Mouse (Mus musculus) heart, postnatal 14 days (tissue): ENCODE data around the gene Arhgap23. TPM values are rescaled to one million over a fixed set of nuclear protein-coding genes. Genes with fewer than 3 reads are reported as not detected.

Experiments used
- DNase-seq, 2 experiments: peaks; one replicate each; pipeline ENCODE4 v3.0.0; 2021 to 2022
- intact Hi-C: fragments of 180-260 bp; cut with DNase I; formaldehyde crosslinking; loops from one replicate; pipeline ENCODE4 v1.15.1; 2025
- total RNA-seq, 2 experiments: library from RNA; stranded (reverse); gene quantifications; 2 replicates each; pipeline ENCODE4 v1.2.3; 2021

Gene Arhgap23
- total RNA-seq, 2 experiments from 2014 or later: 24.8 to 25.1 TPM

DNA sequence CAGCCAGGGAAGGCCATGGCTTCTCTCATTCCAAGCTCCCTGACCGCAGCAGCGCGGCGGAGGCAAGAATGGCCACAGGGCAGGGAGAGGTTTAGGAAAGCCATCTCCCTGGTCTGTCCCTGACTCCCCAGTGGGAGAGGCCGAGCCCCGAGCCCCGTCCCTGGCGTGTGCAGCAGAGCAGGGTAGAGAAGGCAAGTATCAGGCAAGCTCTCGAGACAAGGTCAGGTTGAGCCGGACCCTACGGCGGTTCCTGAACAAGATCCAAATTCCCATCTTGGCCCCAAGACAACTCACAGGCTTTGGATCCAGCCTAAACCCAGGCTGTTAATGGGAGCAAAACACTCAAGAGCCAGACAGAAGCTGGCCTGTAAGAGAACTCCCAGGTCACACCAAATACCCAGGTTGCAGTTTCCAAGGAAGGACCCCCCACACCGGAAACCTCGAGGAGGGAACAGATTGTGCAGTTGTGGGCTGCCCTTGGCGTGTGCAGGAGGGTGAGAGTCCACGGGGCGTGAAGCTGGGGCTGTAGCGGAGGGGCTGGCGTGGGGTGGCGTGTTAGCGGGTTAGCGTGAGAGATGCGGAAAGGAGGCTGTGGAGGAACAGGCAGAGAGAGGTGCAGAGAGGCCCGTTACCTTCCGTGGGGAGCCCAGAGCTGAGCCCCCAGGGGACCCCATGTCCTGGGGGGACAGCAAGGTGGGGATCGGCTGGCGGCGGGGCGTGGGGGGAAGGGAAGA is 106.6 kb downstream of the Arhgap23 start:
- no peak for DNase-seq
- intact Hi-C loops: no loop called here

DNA sequence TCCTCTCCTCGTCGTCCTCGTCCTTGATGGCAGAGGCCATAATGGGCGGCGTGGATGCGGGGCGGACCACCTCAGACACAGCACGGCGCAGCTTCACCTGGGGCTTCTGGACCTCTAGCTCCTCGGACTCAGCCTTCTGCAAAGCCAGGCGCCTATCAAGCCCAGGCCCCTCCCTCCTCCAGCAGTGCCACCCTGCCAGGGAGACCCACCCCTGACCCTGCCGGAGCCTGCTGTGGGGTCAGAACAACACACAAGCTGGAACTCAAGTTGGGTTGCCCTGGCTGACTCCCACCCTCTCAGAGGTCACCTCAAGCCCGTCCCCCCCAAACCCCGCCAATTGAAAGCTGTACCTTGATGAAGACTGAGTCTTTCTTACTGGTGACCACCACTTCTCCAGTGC is 107.8 kb downstream of the Arhgap23 start:
- DNase-seq: no peak
- intact Hi-C loops: no loop called here

DNA sequence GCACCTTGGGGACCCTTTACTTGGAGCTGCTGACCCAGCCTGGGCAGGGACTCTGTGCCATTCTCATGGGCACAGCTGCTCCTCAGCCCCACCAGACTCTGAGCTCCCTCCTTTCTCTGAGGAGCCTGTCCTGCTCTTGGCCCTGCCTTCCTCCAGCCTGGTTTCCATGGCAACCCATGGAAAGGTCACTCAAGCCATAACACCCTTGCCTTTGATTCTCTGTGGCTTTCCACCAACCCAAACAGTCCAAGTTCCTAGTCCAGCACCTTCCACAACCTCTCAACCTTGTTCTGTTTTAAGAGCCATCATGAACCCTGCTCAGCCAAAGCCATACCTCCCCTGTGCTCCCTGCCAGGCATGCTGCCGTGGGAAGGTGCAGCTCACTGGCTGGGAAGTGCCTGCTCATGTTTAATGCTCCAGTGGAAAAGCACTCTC is 108.5 kb downstream of the Arhgap23 start:
- intact Hi-C loops: no loop called here
- no peak for DNase-seq

DNA sequence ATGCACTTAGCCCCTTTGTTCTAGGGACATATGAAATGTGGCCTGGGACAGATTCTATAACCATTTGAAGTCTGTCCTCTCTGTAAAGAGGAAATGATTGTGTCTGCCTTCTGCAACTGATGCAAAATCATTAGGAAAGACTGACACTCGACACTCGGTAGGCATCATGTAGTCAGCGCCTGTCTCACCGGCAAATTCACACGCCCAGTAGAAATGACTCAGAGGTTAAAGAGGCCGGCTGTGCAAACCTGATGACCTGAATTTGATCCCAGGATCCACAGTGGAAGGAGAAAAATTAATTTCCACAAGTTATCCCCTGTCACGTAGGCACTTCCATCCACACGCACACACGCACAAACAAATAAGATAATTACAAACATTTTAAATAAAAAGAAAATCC is 109.0 kb downstream of the Arhgap23 start:
- intact Hi-C loops: no loop called here
- DNase-seq: no peak

DNA sequence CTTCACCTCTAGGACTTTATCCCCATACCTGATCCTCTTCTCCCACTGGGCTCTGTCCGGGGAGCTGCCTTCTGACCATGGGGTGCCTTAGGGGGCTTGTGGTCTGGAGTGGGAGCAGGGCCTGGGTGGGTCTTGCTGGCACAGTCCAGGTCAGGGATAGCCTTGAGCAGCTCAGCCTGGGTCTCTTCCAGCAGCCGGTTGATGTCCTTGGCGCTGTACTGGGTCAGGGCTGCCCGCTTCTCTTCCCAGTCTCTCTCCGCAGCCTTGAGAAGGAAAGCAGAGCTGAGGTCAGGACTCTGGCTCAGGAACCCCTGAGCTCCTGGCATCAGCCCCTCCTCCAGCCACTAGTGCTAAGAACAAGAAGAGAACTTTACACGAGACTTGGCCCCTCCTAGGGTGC is 110.0 kb downstream of the Arhgap23 start:
- intact Hi-C loops: no loop called here
- DNase-seq: no peak

DNA sequence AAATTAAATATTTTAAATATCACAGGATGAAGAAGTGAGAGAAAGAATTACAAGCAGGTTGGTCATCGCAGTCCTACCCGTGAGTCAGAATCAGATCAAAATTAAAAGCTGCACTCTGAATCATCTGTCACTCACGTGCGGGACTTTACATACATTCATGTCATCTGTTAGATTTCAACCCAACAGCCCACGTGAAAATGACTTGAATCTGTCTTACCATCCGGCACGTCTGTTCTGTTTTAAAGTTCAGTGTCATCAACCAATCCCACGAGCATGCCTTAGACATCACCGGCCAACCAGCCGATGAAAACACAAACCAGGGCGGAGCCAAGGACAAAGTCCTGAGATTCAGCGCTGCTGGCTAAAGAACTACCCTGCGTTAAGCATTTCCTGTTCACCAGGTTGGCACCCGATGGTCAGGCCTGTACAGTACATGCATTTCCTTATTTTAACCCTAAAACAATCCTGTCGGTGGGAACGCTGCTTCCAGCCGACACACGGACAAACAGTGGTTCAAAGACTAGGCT is 113.0 kb downstream of the Arhgap23 start:
- intact Hi-C loops: no loop called here
- no peak for DNase-seq

DNA sequence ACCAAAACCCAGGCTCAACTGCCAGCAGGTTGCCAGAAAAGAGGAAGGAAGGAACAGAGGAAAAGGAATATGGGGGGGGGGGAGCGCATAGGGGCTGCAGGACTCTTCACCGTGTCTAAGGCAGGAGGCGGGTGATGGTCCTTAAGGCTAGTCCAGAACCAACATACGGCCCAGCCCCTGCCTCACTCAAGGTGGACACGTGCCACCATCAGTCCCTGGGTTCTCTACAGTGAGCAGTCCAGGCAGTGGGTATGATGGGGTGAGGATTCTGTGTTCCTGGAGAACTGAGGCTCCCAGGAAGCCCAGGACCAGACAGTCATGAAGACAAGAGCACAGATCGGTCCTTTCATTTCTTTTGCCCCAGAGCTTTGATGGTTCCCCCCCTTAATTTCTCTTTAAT is 114.7 kb downstream of the Arhgap23 start:
- no peak for DNase-seq
- intact Hi-C loops: loop anchor here (5.0 kb wide), 1 partner anchor 47 kb away; the partner anchor contains the start of gene Srcin1

DNA sequence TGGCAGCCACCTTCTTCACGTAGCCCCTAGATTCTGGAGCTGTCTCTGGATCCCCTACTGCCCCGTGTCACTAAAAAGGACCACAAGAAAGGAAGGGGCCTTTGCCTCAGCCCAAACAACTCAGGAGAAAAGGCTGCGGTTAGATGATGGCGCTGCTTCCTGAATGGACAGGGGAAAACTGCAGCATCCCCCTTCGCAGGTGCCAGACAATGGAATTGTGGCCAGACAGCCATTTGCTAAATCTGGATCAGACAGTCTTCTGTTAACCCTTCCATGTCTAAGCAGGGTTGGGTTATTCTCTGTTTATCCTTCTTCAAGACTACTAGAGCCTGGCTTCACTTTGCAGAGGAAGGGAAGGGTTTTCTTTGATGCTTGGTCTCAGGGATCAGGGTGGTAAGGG is 115.6 kb downstream of the Arhgap23 start:
- intact Hi-C loops: loop anchor here (5.0 kb wide), 1 partner anchor 46 kb away; the partner anchor contains the start of gene Srcin1

DNA sequence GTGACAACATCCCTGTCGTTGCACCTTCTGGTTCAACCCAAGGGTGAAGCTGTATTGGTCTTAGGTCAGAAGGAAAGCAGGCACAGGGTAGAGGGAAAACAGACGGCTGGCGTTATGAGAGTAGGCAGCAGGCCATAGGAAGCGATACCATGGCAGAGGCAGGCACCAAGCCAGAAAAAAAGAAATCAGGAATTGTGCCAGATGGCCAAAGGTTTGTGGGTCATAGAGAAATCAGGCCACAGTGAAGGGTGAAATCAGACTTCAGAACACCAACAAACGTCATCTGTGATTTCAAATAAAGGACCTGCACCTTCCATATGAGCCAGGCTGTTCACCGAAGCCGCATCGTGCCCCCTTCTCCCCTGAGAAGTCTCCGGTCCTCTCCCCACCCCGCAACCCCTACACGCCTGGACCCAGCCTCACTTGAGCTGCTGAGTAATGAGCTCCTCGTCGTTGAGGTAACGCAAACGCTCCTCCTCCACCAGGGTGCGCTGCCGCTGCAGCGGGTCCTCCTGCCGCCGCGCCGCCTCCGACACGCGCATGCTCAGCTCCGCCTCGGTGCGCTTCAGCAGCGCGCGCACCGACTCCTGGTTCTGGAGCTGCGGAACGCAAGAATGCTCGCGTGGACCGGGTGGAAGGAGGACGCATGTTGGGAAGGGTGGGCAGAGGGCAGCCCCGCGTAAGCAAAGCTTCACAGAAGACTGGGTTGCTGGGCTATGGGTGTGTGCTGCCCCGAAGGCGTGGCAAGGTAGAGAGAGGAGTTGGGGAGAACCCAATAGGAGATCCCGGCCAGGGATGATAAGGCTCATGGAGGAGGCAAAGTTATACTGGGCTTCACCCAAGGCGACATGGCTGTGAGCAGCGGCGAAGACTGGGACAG is 116.3 kb downstream of the Arhgap23 start:
- peak; percentile 96 for DNase-seq

More for the DNA sequence above, 115.6 kb downstream of the Arhgap23 start:
- DNase-seq: no peak

DNA sequence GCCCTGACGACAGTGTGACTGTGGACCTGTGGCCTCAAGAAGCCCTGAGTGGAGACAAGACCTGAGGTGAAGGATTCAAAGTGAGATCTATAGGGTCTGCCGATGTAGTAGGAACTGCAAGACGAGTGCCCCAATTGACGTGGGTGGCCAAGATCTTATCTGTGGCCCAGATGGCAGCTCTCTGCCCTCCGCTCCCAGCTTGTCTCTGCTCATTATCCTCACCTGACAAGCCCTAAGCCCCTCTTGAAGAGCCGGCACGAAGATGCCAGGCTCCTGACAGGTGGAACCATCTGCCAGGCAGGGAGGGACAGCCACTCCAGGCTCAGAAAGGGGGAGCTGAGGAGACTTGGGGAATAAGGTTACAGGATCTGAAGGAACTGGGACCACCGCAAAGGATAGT is 117.0 kb downstream of the Arhgap23 start:
- intact Hi-C loops: loop anchor here (1.0 to 5.0 kb wide), 2 partner anchors 45 to 90 kb away; partner anchors contain the start of gene Srcin1
- DNase-seq: no peak

More for the DNA sequence above, 116.3 kb downstream of the Arhgap23 start:
- intact Hi-C loops: loop anchor here (1.0 to 5.0 kb wide), 2 partner anchors 46 to 91 kb away; partner anchors contain the start of gene Srcin1

DNA sequence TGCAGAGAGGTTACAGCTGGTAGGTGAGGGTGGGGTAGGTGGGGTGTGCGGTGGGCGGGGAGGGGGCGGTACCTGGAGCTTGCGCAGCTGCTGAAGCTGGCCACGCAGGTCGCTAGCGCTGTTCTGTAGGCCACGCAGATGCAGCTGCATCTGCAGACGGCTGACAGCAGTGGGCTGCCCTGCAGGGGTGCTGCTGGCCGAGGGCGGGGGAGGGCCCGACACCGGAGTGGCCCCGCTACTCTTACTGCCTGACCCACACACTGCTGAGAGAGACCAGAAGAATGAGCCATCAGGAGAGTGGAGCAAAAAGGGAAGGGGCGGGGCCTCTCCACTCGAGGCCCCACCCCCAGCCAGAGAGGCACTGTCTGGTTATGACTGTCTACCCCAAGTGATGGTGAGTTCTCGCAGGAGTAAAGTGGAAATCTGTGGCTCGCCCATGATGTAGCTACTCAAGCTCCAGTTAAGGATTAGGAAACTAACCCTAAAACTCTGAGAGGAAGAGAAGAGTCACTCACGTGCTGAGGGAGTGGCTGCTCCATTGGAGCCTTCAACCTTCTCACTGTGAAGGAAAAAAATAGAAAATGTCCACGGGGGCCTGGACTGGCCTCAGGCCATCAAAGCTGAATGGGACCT is 117.7 kb downstream of the Arhgap23 start:
- intact Hi-C loops: loop anchor here (1.0 to 5.0 kb wide), 2 partner anchors 44 to 89 kb away; partner anchors contain the start of gene Srcin1
- no peak for DNase-seq

DNA sequence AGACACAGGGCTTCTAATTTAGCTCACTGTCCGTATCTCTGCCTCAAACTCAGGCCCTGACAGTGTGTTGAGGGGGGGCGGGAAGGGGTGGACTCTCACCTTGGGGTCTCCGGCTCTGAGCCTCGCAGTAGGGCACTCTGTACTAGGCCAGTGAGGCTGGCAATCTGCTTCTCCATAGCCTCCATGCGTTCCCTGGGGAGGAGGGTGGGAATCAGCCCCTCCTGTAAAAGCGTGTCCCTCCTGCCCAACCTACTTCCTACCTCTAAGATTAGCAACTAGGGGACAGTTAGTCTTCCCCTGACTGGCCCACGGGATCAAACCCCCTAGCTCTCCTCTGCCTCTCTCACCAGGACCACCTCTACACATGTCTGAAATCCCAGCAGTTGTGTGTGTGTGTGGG is 118.3 kb downstream of the Arhgap23 start:
- intact Hi-C loops: loop anchor here (5.0 kb wide), 1 partner anchor 44 kb away; the partner anchor contains the start of gene Srcin1
- no peak for DNase-seq

DNA sequence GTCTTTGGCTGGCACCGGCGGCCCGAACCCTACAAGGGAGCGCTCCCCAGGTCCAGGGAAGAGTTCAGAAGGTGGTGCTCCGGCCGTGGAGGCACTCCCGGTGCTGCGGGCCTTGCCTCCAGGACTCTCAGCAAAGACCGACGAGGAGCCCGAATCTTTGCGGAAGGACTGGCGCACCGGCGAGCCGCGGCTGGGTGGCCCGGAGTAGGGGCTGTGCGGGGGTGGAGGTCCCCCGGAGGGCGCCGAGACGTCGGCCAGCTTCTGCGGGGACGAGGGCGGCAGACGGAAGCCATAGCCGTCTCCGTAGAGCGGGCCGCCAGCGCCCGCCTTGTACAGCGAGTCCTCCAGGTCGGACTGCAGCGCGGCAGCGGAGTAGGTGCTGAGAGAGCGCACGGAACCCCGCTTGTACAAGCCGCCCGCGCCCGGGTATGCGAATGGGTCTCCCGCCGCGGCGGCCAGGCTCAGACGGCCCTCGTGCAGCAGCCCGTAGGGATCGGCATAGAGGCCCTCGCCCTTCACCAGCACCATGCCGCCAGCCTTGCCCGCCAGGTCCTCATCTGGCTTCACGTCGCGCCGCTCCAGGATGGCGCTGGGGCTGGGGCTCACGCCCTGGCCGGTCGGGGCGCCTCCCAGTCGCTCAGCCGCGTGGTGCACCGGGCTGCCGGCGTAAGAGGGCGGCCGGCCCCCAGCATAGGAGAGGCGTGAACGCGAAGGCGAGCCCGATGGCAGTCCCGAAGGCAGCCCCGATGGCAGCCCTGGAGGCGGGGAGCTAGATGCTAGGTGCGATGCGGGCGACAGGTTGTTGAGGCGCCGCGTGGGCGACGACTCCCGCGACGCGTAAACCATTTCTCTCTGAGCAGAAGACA is 119.3 kb downstream of the Arhgap23 start:
- DNase-seq: no peak
- intact Hi-C loops: loop anchor here (5.0 kb wide), 1 partner anchor 43 kb away; the partner anchor contains the start of gene Srcin1

DNA sequence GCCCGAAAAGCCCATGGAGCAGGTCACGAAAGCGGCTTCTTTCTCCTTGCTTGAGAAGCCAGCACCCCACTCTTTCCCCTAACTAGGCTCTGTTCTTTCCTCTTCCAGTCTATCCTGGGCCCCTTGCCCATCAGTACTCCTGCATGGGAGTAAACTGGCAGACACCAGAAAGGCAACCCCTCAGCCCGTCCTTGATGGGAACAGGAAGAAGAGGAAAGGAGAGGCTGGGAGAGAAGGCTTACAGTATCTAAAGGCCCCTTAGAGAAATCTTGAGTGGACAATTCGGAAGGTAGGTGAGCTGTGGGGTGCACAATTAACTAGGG is 119.9 kb downstream of the Arhgap23 start:
- intact Hi-C loops: no loop called here
- DNase-seq: no peak

DNA sequence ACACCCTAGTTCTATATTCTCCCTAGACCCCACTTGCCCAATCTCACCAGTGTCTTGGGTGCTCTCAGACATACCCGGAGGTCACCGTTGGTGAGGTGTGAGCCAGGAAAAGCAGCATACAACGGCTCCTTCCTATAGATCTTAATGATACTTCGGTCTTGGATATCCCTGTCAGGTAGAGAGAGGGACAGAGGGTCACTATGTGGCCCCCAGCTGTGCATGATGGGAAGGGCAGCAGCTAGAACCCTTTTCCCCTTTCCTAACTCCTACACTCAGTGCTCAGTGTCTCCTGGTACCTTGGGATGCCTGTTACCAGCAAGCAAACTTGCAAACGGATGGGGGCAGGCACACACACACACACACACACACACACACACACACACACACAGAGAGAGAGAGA is 120.3 kb downstream of the Arhgap23 start:
- intact Hi-C loops: no loop called here
- DNase-seq: no peak

DNA sequence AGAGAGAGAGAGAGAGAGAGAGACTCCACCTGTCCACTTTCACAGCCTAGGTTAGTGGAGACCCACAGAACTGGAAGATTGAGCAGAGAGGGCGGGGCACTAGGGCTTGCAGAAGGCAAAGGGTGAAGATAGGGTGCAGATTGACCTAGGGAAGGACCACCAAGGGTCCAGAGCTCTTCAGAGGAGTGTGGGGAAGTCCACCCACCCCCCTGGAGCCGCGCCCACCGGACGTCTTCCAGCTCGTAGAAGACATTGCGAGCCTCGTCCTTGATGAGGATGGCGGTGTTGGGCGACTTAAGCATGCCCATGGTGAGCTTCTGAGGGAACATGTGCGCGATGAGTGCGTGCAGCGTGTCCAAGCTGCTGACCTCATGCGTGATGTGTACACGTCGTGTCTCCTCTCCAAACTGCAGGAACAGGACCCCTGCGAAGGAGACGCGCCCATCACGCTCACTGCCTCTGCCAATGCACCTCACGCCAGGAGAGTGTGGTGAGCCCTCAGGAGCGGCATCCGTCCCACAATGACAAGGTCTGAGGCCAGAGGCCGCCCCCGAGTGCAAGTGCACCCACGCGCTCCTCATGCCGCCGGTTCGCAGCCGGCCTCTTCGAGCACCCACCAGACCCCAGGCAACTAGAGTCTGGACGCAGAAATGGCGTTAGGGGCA is 120.9 kb downstream of the Arhgap23 start:
- DNase-seq: no peak
- intact Hi-C loops: no loop called here

DNA sequence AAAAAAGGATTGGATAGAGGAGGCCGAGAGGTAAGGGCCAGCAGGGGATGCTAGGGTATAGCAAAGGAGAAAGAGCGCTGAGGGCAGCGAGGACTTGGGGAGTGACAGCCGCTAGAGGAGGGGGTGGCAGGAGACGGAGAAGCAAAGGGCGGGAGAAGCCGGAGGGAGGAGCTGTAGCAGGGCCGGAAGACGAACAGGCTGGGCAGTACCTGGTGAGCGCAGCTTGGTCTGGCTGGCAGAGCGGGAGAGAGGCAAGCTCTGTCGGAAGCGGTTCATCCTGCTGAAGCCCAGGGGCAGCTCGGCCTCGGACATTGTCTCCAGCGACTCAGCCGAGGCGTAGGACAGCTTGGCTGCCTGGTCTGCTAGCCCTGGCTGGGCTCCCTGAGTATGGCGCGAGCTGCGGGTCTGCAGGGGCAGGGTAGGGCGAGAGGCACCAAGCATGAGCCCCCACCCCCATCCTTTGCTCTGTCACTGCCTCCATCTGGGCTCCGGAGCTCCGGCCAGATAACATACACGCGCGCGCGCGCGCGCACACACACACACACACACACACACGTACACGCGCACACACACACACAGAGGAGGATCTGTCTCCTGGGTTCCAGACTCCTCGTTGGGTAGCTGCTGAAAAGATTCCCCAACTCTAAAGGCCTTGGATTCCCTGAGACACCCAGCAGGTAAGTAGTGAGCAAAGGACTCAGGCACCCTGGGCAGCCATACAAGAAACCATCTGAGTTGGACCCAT is 121.7 kb downstream of the Arhgap23 start:
- DNase-seq: no peak
- intact Hi-C loops: no loop called here

DNA sequence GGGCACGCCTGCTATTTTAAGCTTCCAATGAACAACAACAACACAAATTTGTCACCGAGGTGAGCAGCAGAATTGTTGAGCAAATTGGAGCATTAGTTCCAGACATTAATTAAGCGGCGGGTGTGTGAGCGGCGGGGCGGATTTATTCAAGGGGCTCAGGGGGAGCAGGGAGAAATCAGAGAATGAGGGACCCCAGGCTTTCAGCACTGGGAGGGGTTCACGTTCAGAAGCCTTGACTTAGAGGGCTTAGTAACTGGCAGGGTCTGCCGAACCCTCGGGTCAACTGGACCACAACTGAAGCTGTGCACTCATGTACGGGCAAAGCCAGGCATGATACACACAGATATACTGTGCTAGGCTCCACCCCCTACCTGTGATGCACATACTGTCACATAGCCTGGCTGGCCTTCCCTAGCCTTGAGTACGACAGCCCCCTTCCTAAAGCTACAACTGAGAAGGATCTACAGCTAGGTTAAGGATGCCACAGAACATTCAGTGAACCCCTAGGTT is 122.3 kb downstream of the Arhgap23 start:
- DNase-seq: no peak
- intact Hi-C loops: no loop called here
